21 mouse cellular contexts compared by ENCODE assay signal in the genomic region with DNA sequence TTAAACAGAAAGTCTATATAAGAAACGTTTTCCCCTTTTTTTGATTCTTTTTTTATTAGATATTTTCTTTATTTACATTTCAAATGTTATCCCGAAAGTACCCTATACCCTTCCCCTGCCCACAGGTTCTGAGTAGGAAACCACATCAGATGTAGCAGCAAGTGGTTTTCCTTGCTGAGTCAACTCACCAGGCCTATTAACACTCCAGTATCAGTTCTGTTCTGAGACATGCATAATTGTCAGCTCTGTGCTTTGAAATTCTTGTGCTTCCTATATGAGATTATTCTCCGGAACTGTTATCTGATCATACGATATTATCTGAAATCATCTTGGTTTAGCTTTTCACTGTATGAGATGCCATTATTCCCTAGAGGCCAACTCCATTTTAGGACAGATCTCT.
"Had no signal": no experiment of that assay in that cellular context is flagged by ENCODE, and none has a peak within 500 bp of the region (broad histone marks: within the 10 kb centered on the region; RNA-seq: fewer than 3 reads in every experiment).

No protein-coding gene starts in this region.

- H3K36me3 ChIP-seq: liver, embryonic 15.5 days; lung, embryonic 15.5 days; midbrain, embryonic 10.5 days; midbrain, embryonic 12.5 days; neural tube, embryonic 13.5 days; neural tube, embryonic 15.5 days; stomach, embryonic 15.5 days had no signal

- H3K4me2 ChIP-seq: liver, embryonic 15.5 days; lung, embryonic 15.5 days; midbrain, embryonic 12.5 days; neural tube, embryonic 13.5 days; neural tube, embryonic 15.5 days; stomach, embryonic 15.5 days had no signal

- H3K9me3 ChIP-seq: liver, embryonic 15.5 days; lung, embryonic 15.5 days; midbrain, embryonic 10.5 days; midbrain, embryonic 12.5 days; neural tube, embryonic 13.5 days; stomach, embryonic 15.5 days had no signal

- ATAC-seq: liver, postnatal 0 days; lung, postnatal 0 days; midbrain, embryonic 16.5 days had no signal

- DNase-seq: liver, postnatal 0 days; lung, adult 2 months; lung, postnatal 14 days; lung, postnatal 36 days; midbrain, embryonic 14.5 days; right cerebral cortex, postnatal 14 days; thymus, adult 18-20 months; thymus, postnatal 25 days; thymus, postnatal 4 days had no signal

- H3K27ac ChIP-seq: liver, embryonic 15.5 days; lung, embryonic 15.5 days; macrophage; midbrain, embryonic 10.5 days; midbrain, embryonic 12.5 days; neural tube, embryonic 13.5 days; neural tube, embryonic 15.5 days; stomach, embryonic 15.5 days; stomach, postnatal 0 days had no signal

- H3K9ac ChIP-seq: liver, embryonic 15.5 days; liver, postnatal 0 days; lung, embryonic 15.5 days; midbrain, embryonic 12.5 days; neural tube, embryonic 13.5 days; neural tube, embryonic 15.5 days; stomach, embryonic 15.5 days had no signal

- H3K27me3 ChIP-seq: liver, embryonic 15.5 days; lung, embryonic 15.5 days; midbrain, embryonic 12.5 days; neural tube, embryonic 13.5 days; neural tube, embryonic 15.5 days; stomach, embryonic 15.5 days had no signal

- H3K4me3 ChIP-seq: liver, embryonic 15.5 days; lung, embryonic 15.5 days; midbrain, embryonic 10.5 days; midbrain, embryonic 12.5 days; myocyte; neural tube, embryonic 13.5 days; neural tube, embryonic 15.5 days; stomach, embryonic 15.5 days had no signal

- H3K4me1 ChIP-seq: liver, embryonic 15.5 days; lung, embryonic 15.5 days; midbrain, embryonic 10.5 days; midbrain, embryonic 12.5 days; neural tube, embryonic 13.5 days; neural tube, embryonic 15.5 days; stomach, embryonic 15.5 days had no signal
